Mouse (Mus musculus) forebrain, postnatal 0 days (tissue): ENCODE measurements around the gene Mpi. TPM values are rescaled to one million over a fixed set of nuclear protein-coding genes. Genes with fewer than 3 reads are reported as not detected.

Experiments
- ATAC-seq: fragments of 200-750 bp; cut with Nextera tagmentation; 2 replicates; pipeline ENCODE4 v1.8.0; 2017; ENCODE audit warnings: mild to moderate bottlenecking, moderate library complexity
- DNase-seq: peaks from one replicate; pipeline ENCODE4 v3.0.0-alpha.2; 2015
- H3K27ac ChIP-seq: fragments of 300-500 bp; sonication (generic); 2 replicates; pipeline ENCODE4 v1.5.1; 2014; ENCODE audit warnings: low read depth, mild to moderate bottlenecking, antibody characterized with exemption, low read length, moderate library complexity, mixed read lengths
- H3K27me3 ChIP-seq: fragments of 300-500 bp; sonication (generic); 2 replicates; pipeline ENCODE4 v1.6.1; 2014; ENCODE audit warnings: mild to moderate bottlenecking, low read length, mixed read lengths; ENCODE audit not compliant: insufficient read depth
- H3K36me3 ChIP-seq: fragments of 300-500 bp; sonication (generic); 2 replicates; pipeline ENCODE4 v1.6.1; 2014; ENCODE audit warnings: mild to moderate bottlenecking, moderate library complexity; ENCODE audit not compliant: insufficient read depth
- H3K4me1 ChIP-seq: fragments of 300-500 bp; sonication (generic); 2 replicates; pipeline ENCODE4 v1.6.1; 2014; ENCODE audit warnings: antibody characterized with exemption; ENCODE audit not compliant: insufficient read depth
- H3K4me2 ChIP-seq: fragments of 300-500 bp; sonication (generic); 2 replicates; pipeline ENCODE4 v1.6.1; 2014; ENCODE audit warnings: low read depth, mild to moderate bottlenecking, moderate library complexity
- H3K4me3 ChIP-seq: fragments of 300-500 bp; sonication (generic); 2 replicates; pipeline ENCODE4 v1.5.1; 2014; ENCODE audit warnings: low read depth, low read length, mixed read lengths
- H3K9ac ChIP-seq: fragments of 300-500 bp; sonication (generic); 2 replicates; pipeline ENCODE4 v1.6.1; 2014; ENCODE audit warnings: mild to moderate bottlenecking
- H3K9me3 ChIP-seq: fragments of 300-500 bp; sonication (generic); 2 replicates; pipeline ENCODE4 v1.6.1; 2016; ENCODE audit warnings: low read length
- CTCF ChIP-seq: sonication (generic); IDR thresholded peaks from 2 replicates; pipeline ENCODE4 v1.5.1; 2016; ENCODE audit warnings: antibody characterized with exemption, control low read depth, low read depth
- WGBS: fragments of 180-500 bp; shearing (Covaris S2); extraction: QIAGEN DNeasy Blood & Tissue Kit; methylation state at CpG from one replicate; pipeline ENCODE4 v1.1.7; 2014; 5-methylcytosine and 5-hydroxymethylcytosine counted together
- polyA plus RNA-seq: library from polyadenylated mRNA; unstranded; fragments of >200 nt; fragmentation: Nextera tagmentation; extraction: Ambion mirVana; gene quantifications from 2 replicates; pipeline ENCODE4 v1.2.1, GENCODE M21; 2015
- total RNA-seq: library from RNA; depleted of rRNA; stranded (reverse); fragments of >200 nt; gene quantifications from 2 replicates; pipeline ENCODE4 v1.2.3, GENCODE M21; 2014

Mpi gene
- total and polyA plus RNA-seq, 2 experiments from 2014 or later, result 46.1 to 49.3 TPM

DNA sequence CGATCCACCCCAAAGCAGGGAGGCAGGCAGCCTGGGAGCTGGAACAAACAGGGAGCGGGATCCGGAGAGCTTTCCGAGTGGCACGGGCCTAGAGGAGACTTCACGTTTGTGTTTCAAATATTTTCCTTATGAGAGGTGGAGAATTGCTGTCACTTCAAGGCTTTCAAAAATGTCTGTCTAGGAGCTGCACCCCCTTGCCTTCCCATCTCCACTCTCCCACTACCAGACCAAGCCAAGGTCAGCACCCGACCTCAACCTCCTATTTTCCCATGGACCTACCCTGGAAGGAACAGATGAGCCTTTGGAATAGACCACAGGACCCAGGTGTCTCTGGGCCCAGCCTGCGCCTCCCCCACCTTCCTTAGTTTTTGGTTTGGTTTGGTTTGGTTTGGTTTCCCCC is 44.7 kb upstream of the Mpi start:
- ATAC-seq (no peak), DNase-seq (no peak)
- Histone ChIP-seq H3K4me1 (no peaks in the 10 kb centered on the region), H3K36me3 (peaks cover 37% of the 10 kb centered on the region), H3K4me2 (no peak overlapping the region), H3K4me3 (no peak overlapping the region), H3K9me3 (no peaks in the 10 kb centered on the region), H3K27me3 (no peaks in the 10 kb centered on the region), H3K27ac (no peak overlapping the region), H3K9ac (no peak overlapping the region)
- no peak for TF ChIP-seq CTCF
- 88% methylated on average over 8 of the region's 8 CpGs for WGBS

DNA sequence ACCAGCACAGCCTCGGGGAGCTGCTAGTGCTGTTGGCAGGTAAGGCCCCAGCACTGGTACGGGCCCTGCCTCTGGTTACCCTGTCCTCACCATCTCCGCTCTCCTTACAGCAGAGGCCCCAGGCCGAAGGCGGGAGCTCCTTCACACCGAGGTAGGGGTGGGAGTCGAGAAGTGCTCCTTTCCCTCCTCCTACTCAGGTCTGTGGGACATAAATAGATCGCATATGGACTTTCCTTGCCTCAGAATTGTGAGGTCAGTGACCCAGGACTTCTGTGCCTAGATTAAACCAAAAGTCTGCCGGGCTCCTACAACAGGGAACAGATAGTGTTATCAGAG is 41.6 kb upstream of the Mpi start:
- peaks cover 40% of the 10 kb centered on the region for H3K36me3 ChIP-seq
- ATAC-seq, result no peak
- WGBS, result 86% methylated on average over 9 of the region's 9 CpGs
- no peak for TF ChIP-seq CTCF
- H3K4me2 ChIP-seq, result no peak overlapping the region
- H3K27me3 ChIP-seq, result no peaks in the 10 kb centered on the region
- no peak overlapping the region for H3K27ac ChIP-seq
- no peaks in the 10 kb centered on the region for H3K4me1 ChIP-seq
- no peak overlapping the region for H3K4me3 ChIP-seq
- H3K9me3 ChIP-seq, result no peaks in the 10 kb centered on the region
- no peak overlapping the region for H3K9ac ChIP-seq
- no peak for DNase-seq

DNA sequence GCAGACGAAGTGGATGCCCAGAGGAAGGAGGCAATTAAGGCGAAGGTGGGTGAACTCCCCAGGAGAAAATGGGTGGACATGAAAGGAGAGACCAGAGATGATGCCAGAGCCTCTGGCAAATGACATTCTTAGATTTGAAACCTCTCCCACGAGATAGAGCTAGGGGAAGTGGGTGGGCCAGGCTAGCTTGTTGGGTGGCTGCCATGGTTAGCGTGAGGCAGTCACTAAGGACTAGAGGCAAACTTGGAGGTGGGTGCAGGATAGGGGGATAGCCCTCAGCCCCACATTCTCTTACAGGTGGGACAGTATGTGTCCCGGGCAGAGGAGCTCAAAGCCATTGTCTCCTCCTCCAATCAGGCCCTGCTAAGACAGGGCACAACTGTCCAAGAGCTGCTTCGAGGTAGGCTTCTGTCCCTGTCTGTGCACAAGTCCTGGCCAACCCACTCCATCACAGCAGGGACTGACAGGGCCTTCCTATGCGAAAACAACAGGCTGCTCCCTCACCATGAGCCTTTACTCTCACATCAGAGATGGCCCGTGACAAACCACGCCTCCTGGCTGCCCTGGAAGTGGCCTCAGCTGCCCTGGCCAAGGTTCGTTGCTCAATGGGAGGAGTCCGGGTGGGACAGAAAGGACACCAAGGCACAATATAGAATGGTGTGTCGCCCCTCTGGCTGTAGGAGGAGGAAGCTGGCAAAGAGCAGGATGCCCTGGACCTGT is 41.1 kb upstream of the Mpi start:
- no peak for TF ChIP-seq CTCF
- H3K4me3 ChIP-seq, result no peak overlapping the region
- H3K9ac ChIP-seq, result no peak overlapping the region
- 67% methylated on average over 12 of the region's 12 CpGs for WGBS
- H3K27ac ChIP-seq, result no peak overlapping the region
- no peaks in the 10 kb centered on the region for H3K4me1 ChIP-seq
- no peak overlapping the region for H3K4me2 ChIP-seq
- ATAC-seq, result no peak
- DNase-seq, result no peak
- H3K9me3 ChIP-seq, result no peaks in the 10 kb centered on the region
- no peaks in the 10 kb centered on the region for H3K27me3 ChIP-seq
- H3K36me3 ChIP-seq, result peaks cover 40% of the 10 kb centered on the region

DNA sequence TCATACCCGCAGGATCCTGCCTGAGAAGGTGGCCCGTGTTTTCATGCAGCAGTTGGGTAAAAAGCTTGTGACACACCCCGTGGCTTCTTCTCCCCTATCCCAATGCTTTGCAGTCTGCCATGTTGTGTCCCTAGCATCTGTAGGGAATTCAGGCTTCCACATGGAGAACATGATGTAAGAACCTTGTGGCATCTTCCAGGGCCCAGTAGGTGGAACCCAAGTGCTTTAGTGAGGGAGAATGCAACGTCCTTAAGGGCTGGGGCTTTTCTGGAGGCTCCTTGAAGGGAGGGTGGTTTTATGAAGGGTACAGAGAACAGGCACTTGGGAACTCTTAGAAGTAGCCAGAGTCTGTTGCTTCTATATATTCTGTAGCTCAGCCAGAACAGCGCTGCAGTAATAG is 38.2 kb upstream of the Mpi start:
- Histone ChIP-seq H3K4me1 (no peaks in the 10 kb centered on the region), H3K27me3 (no peaks in the 10 kb centered on the region), H3K36me3 (peaks cover 53% of the 10 kb centered on the region), H3K27ac (no peak overlapping the region), H3K9me3 (no peaks in the 10 kb centered on the region), H3K4me2 (peak overlapping the region; percentile 93), H3K9ac (no peak overlapping the region), H3K4me3 (no peak overlapping the region)
- WGBS, result 34% methylated on average over 5 of the region's 5 CpGs
- peak; percentile 60 for TF ChIP-seq CTCF
- peak; percentile 40 for DNase-seq
- peak; percentile 12; the same call in 1 of the 2 replicates for ATAC-seq

DNA sequence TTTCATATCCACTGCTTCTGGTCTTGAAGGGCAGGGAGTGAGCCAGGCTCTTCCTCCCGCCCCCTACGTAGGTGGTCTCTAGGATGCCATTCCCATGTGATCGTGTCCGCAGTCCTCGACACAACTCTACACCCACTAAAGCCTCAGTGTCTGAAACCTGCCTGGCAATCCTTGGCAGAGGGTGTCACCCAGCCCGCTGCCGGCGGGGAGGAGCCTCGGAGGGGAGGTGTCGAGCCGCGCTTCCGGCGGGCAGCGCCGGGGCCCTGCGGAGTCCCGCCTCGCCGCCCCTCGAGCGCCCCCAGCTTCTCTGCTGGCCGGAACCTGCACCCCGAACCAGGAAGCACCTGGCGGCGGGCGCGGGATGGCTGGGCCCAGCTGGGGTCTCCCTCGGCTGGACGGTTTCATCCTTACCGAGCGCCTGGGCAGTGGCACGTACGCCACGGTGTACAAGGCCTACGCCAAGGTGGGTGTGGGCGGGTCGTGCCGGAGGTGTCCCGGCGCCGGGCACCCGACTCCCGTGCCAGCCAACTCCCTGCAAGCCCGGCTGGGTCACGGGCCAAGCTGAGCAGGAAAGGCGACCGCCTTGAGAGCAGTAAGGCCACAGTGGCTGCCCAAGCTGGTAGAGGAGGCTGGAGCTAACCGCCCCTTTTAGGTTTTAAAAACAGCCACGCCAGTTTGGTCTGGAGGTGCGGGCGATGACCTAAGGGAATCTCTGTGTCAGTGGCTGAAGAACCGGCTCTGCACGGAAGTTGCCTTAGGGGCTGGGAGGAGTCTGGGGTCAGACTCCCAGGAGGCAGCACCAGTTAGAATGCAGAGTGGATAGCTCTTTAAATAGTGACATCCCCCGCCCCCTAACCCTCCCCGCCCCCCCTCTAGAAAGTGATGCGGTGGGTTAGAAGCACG is 36.9 kb upstream of the Mpi start, which contains the start of gene Ulk3:
TSS of gene Ulk3 (plus strand) at position 229 of the 903 bp plus-strand sequence.
- WGBS, result 3% methylated on average over 58 of the region's 58 CpGs
- H3K9me3 ChIP-seq, result no peaks in the 10 kb centered on the region
- H3K4me2 ChIP-seq, result peak within 1 kb of the TSS; percentile 93
- H3K4me3 ChIP-seq, result peak within 1 kb of the TSS; percentile 71
- DNase-seq, result peak; percentile 78
- H3K4me1 ChIP-seq, result no peaks in the 10 kb centered on the region
- ATAC-seq, result peak; percentile 82
- H3K27ac ChIP-seq, result peak within 1 kb of the TSS; percentile 76
- H3K36me3 ChIP-seq, result peaks cover 42% of the 10 kb centered on the region
- H3K9ac ChIP-seq, result peak within 1 kb of the TSS; percentile 82
- no peaks in the 10 kb centered on the region for H3K27me3 ChIP-seq
- peak; percentile 60 for TF ChIP-seq CTCF

DNA sequence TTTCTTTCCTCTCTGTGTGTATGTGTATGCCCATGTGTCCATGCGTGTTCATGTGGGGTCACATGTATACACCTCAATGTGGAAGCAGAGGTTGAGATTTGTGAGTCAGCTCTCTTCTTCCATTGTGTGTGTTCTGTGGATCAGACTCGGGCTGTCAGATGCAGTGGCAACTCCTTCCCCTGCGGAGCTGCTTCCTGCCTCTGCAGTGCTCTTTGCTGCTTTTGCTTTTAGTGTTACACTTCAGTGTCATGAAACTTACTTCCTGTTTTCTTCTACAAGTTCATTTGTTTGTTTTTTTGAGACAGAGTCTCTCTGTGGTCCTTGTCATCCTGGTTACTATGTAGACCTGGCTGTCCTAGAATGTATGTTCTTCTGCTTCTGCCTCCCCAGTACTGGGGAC is 32.4 kb upstream of the Mpi start:
- Histone ChIP-seq H3K4me2 (no peak overlapping the region), H3K27me3 (no peaks in the 10 kb centered on the region), H3K9ac (no peak overlapping the region), H3K36me3 (peaks cover 54% of the 10 kb centered on the region), H3K9me3 (no peaks in the 10 kb centered on the region), H3K27ac (no peak overlapping the region), H3K4me3 (no peak overlapping the region), H3K4me1 (no peaks in the 10 kb centered on the region)
- no peak for DNase-seq
- TF ChIP-seq CTCF, result no peak
- 87% methylated on average over 3 of the region's 3 CpGs for WGBS
- no peak for ATAC-seq

DNA sequence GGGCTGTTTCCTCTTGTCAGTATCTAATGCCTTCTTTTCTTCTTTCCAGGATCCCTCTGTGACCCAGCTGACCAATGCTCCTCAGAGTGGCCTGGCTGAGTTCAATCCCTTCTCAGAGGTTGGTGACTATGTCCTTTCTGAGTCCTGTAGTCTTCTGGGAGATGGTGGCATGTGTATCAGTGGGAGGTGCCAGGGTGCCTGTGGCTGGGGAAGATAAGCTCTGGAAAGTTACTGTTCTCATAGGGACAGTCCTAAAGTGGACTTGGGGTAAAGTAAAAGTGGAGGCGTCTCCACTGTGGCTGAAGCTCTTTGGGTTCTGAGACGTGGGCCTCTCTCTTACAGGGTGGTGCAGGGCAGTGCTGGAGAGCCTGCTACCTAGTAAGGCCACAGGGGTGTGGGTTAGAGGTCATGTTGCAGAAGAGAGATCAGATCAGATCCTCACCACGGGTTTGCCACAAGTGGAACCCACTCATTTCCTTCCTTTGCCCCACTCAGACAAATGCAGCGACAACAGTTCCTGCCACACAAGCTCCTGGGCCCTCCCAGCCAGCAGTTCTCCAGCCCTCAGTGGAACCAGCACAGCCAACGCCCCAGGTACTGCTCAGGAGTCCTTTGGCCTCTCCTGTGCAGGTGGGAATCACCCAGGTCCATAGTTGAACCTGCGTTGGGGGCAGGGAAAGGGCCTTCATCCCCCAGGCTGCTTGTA is 24.7 kb upstream of the Mpi start:
- H3K4me2 ChIP-seq, result no peak overlapping the region
- DNase-seq (no peak), ATAC-seq (no peak)
- peaks cover 50% of the 10 kb centered on the region for H3K36me3 ChIP-seq
- H3K9ac ChIP-seq, result no peak overlapping the region
- H3K9me3 ChIP-seq, result no peaks in the 10 kb centered on the region
- no peak for TF ChIP-seq CTCF
- no peak overlapping the region for H3K27ac ChIP-seq
- H3K4me3 ChIP-seq, result no peak overlapping the region
- WGBS, result 86% methylated on average over 6 of the region's 6 CpGs
- H3K27me3 ChIP-seq, result no peaks in the 10 kb centered on the region
- H3K4me1 ChIP-seq, result no peaks in the 10 kb centered on the region
